Mouse (Mus musculus): ENCODE data around the gene Dtnb.

DNA sequence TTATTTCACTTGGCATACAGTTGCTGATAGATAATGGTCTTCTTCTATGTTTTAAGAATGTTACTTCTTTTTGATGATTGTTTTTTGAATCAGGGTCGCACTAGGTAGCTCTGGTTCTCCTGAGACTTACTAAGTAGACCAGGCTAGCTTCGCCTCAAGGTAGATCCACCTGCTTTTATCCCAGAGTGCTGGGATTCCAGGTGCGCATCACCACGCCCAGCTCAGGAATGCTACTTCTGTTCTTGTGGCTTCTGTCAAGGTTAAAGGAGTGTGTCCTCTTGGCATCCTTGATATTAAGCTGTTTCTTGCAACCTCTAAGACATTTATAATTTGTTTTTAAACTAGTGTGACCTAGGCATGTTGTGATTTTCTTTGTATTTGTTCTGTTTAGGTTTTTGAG lies 30.6 kb downstream of the Dtnb start:
- TF ChIP-seq CTCF (IDR thresholded peaks at IDR 0.05; ENCODE audit: low read depth, low read length) (no peak), POLR2A (IDR thresholded peaks at IDR 0.05; ENCODE audit: borderline replicate concordance, low read depth, low read length) (no peak)

Measured in bone marrow macrophage, adult 2 months (primary cell).